Mouse (Mus musculus): Measurements from ENCODE around the gene Pctp. TPM values are rescaled to one million over a fixed set of nuclear protein-coding genes. Genes with fewer than 3 reads are reported as not detected.

Gene Pctp
- total RNA-seq, 2 experiments from 2014 or later = 16.0 to 19.0 TPM

GRCm38 (mm10) chr11:89978914-89979818 is 23.5 kb downstream of the Pctp start:
- ATAC-seq (replicated peaks; ENCODE audit: poor library complexity, severe bottlenecking) = no peak

GRCm38 (mm10) chr11:89978353-89978831 is 24.3 kb downstream of the Pctp start:
- 0 out of 2 replicates have a peak, but pooled peaks have one; percentile 14 for ATAC-seq (replicated peaks; ENCODE audit: poor library complexity, severe bottlenecking)

- ATAC-seq (replicated peaks; ENCODE audit: poor library complexity, severe bottlenecking) = no peak
Observed at GRCm38 (mm10) chr11:89977746-89978352, 24.8 kb downstream of the Pctp start.

- no peak for ATAC-seq (replicated peaks; ENCODE audit: poor library complexity, severe bottlenecking)
Observed at GRCm38 (mm10) chr11:89976361-89976760, 26.3 kb downstream of the Pctp start.

GRCm38 (mm10) chr11:89971296-89971695 is 31.4 kb downstream of the Pctp start:
- ATAC-seq (replicated peaks; ENCODE audit: poor library complexity, severe bottlenecking) = no peak

- no peak for ATAC-seq (replicated peaks; ENCODE audit: poor library complexity, severe bottlenecking)
Observed at GRCm38 (mm10) chr11:89970726-89971125, 32.0 kb downstream of the Pctp start.

GRCm38 (mm10) chr11:89969131-89969530 is 33.6 kb downstream of the Pctp start:
- ATAC-seq (replicated peaks; ENCODE audit: poor library complexity, severe bottlenecking) = no peak

- ATAC-seq (replicated peaks; ENCODE audit: poor library complexity, severe bottlenecking) = no peak
Observed at GRCm38 (mm10) chr11:89950691-89951270, 51.9 kb downstream of the Pctp start.

- ATAC-seq (replicated peaks; ENCODE audit: poor library complexity, severe bottlenecking) = no peak
Observed at GRCm38 (mm10) chr11:89947806-89948205, 54.9 kb downstream of the Pctp start.

- no peak for ATAC-seq (replicated peaks; ENCODE audit: poor library complexity, severe bottlenecking)
Observed at GRCm38 (mm10) chr11:89945159-89945558, 57.5 kb downstream of the Pctp start.

- ATAC-seq (replicated peaks; ENCODE audit: poor library complexity, severe bottlenecking) = peak; percentile 58
Observed at GRCm38 (mm10) chr11:89937241-89937640, 65.5 kb downstream of the Pctp start.

Other genes with a start within 250 kb of the Pctp start
- not detected in 2 replicates for gene Ankfn1, start 225.2 kb downstream of the Pctp start, total RNA-seq (2014; fragmentation: Nextera tagmentation)
- gene Ankfn1, start 225.2 kb downstream of the Pctp start, total RNA-seq (2017) = not detected in 2 replicates
- gene Tmem100, start 27.5 kb upstream of the Pctp start, total RNA-seq (2014; fragmentation: Nextera tagmentation) = 0.79 TPM in 1 of 2 replicates, not detected in the other
- 0.46 TPM in 1 of 2 replicates, not detected in the other for gene Tmem100, start 27.5 kb upstream of the Pctp start, total RNA-seq (2017)
- 6.9 and 8.3 TPM in 2 replicates for gene Gm45716, start 184.8 kb upstream of the Pctp start, total RNA-seq (2014; fragmentation: Nextera tagmentation)
- 9.1 and 10.1 TPM in 2 replicates for gene Gm45716, start 184.8 kb upstream of the Pctp start, total RNA-seq (2017)
- 14.0 and 17.9 TPM in 2 replicates for gene Mmd, start 246.6 kb upstream of the Pctp start, total RNA-seq (2014; fragmentation: Nextera tagmentation)
- gene Mmd, start 246.6 kb upstream of the Pctp start, total RNA-seq (2017) = 10.6 and 21.5 TPM in 2 replicates

All from granulocyte monocyte progenitor cell, adult 5-6 weeks (primary cell).